Mouse (Mus musculus) G1E-ER4 (cell line): Measurements from ENCODE around the gene Gm4553. TPM values are rescaled to one million over a fixed set of nuclear protein-coding genes. Genes with fewer than 3 reads are reported as not detected.
"Not testable (repeated sequence)": the region's sequence is repeated elsewhere in the genome, so short reads cannot be mapped to it uniquely, and the experiment has no call there.

Source experiments
- GATA1 ChIP-seq: IDR thresholded peaks from one replicate; pipeline ENCODE4 v1.8.0; 2012; ENCODE audit warnings: low read length, inconsistent platforms
- polyA plus RNA-seq: library from polyadenylated mRNA; stranded (reverse); fragments of >175 nt; gene quantifications from 2 replicates; pipeline ENCODE4 v1.2.3, GENCODE M21; 2012

Gm4553 gene
- polyA plus RNA-seq, 1 experiment, result not detected

GRCm38 (mm10) chr7:142145413-142145940 is 20.1 kb downstream of the Gm4553 start:
- TF ChIP-seq GATA1, result no peak

- no peak for TF ChIP-seq GATA1
Measured at GRCm38 (mm10) chr7:142144507-142144906, 21.0 kb downstream of the Gm4553 start, which contains the start of gene Gm45337. TSS of gene Gm45337 (minus strand) at chr7:142144607.

GRCm38 (mm10) chr7:142140696-142141095 is 24.8 kb downstream of the Gm4553 start:
- TF ChIP-seq GATA1, result no peak

GRCm38 (mm10) chr7:142135934-142136333 is 29.6 kb downstream of the Gm4553 start, which contains the start of gene Gm39115:
TSS of gene Gm39115 (minus strand) at chr7:142136034.
- not testable (repeated sequence) for TF ChIP-seq GATA1

- no peak for TF ChIP-seq GATA1
Measured at GRCm38 (mm10) chr7:142134206-142134995, 31.1 kb downstream of the Gm4553 start.

GRCm38 (mm10) chr7:142128843-142129242 is 36.7 kb downstream of the Gm4553 start:
- no peak for TF ChIP-seq GATA1

- not testable (repeated sequence) for TF ChIP-seq GATA1
Measured at GRCm38 (mm10) chr7:142120629-142121028, 44.9 kb downstream of the Gm4553 start, which contains the start of gene Gm45618. TSS of gene Gm45618 (minus strand) at chr7:142120729.

- TF ChIP-seq GATA1, result no peak
Measured at GRCm38 (mm10) chr7:142119632-142120031, 45.9 kb downstream of the Gm4553 start.

Other genes with a start within 250 kb of the Gm4553 start
- gene Tollip, start 247.2 kb downstream of the Gm4553 start, polyA plus RNA-seq, result 62.0 and 70.2 TPM in 2 replicates
- 0.02 TPM in 1 of 2 replicates, not detected in the other for gene Brsk2, start 216.0 kb downstream of the Gm4553 start, polyA plus RNA-seq
- 38.6 and 39.4 TPM in 2 replicates for gene Mob2, start 104.7 kb downstream of the Gm4553 start, polyA plus RNA-seq
- 0.24 and 0.28 TPM in 2 replicates for gene Dusp8, start 69.9 kb downstream of the Gm4553 start, polyA plus RNA-seq
- gene Gm45618, start 45.0 kb downstream of the Gm4553 start, polyA plus RNA-seq, result not detected in 2 replicates
- not detected in 2 replicates for gene Gm39115, start 29.7 kb downstream of the Gm4553 start, polyA plus RNA-seq
- not detected in 2 replicates for gene Gm45337, start 21.1 kb downstream of the Gm4553 start, polyA plus RNA-seq
- not detected in 2 replicates for gene Gm29735, start 8.6 kb downstream of the Gm4553 start, polyA plus RNA-seq
- gene Krtap5-2, start 10.3 kb upstream of the Gm4553 start, polyA plus RNA-seq, result not detected in 2 replicates
- gene Gm10153, start 24.6 kb upstream of the Gm4553 start, polyA plus RNA-seq, result not detected in 2 replicates
- gene Krtap5-3, start 35.6 kb upstream of the Gm4553 start, polyA plus RNA-seq, result not detected in 2 replicates
- gene Gm7579, start 46.1 kb upstream of the Gm4553 start, polyA plus RNA-seq, result not detected in 2 replicates
- not detected in 2 replicates for gene Krtap5-5, start 64.2 kb upstream of the Gm4553 start, polyA plus RNA-seq
- gene Gm40460, start 75.3 kb upstream of the Gm4553 start, polyA plus RNA-seq, result not detected in 2 replicates
- gene Gm2431, start 92.6 kb upstream of the Gm4553 start, polyA plus RNA-seq, result not detected in 2 replicates
- not detected in 2 replicates for gene Gm4559, start 108.6 kb upstream of the Gm4553 start, polyA plus RNA-seq
- not detected in 2 replicates for gene Krtap5-1, start 131.4 kb upstream of the Gm4553 start, polyA plus RNA-seq
- gene Krtap5-4, start 137.8 kb upstream of the Gm4553 start, polyA plus RNA-seq, result not detected in 2 replicates
- gene Ifitm10, start 208.0 kb upstream of the Gm4553 start, polyA plus RNA-seq, result 0.06 TPM in 1 of 2 replicates, not detected in the other
- gene Gm49369, start 216.9 kb upstream of the Gm4553 start, polyA plus RNA-seq, result 24.2 and 26.1 TPM in 2 replicates
- 33.0 and 46.6 TPM in 2 replicates for gene Ctsd, start 222.3 kb upstream of the Gm4553 start, polyA plus RNA-seq